Mouse (Mus musculus) stomach, postnatal 0 days (tissue): ENCODE measurements at regions not wholly inside any gene's neighbourhood (a gene's known extent, or its start where the extent isn't known, plus 50 kb on each side); places are given as distances from the start of the nearest gene placed in this dataset.

Experiments
- CTCF ChIP-seq: IDR thresholded peaks from 2 replicates; pipeline ENCODE4 v1.5.1; 2016; ENCODE audit warnings: antibody characterized with exemption, low read depth, mild to moderate bottlenecking, moderate library complexity
- EP300 ChIP-seq: optimal IDR thresholded peaks from 2 replicates; pipeline ENCODE3; 2016; ENCODE audit warnings: antibody characterized with exemption

DNA sequence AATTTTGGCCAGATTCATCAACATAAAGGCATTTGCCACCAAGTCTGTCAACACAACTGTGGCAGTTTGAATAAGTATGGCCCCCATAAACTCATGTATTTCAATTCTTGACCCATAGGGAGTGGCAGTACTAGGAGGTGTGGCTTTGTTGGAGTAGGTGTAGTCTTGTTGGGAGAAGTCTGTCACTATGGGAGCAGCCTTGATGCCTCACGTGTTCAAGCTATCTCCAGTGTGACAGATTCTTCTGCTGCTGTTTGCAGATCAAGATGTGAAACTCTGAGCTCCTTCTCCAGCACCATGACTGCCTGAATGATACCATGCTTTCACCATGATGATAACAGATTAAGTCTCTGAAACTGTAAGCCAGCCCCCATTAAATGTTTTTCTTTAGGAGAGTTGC is 97.2 kb upstream of the Ndst4 start:
- TF ChIP-seq CTCF (no peak), EP300 (no peak)
